Mouse (Mus musculus) hindbrain, embryonic 12.5 days (tissue): ENCODE measurements around the gene Tmem175. TPM values are rescaled to one million over a fixed set of nuclear protein-coding genes. Genes with fewer than 3 reads are reported as not detected.
A peak's percentile ranks its signal among the peaks of the same experiment; 100 is the strongest.

Experiments used
- ATAC-seq: fragments of 200-750 bp; cut with Nextera tagmentation; 2 replicates; pipeline ENCODE4 v1.8.0; 2017; ENCODE audit warnings: moderate TSS enrichment; ENCODE audit not compliant: low FRiP score
- H3K27ac ChIP-seq: fragments of 300-500 bp; sonication (generic); 2 replicates; pipeline ENCODE4 v1.5.1; 2016; ENCODE audit warnings: mild to moderate bottlenecking
- H3K27me3 ChIP-seq: fragments of 300-500 bp; sonication (generic); 2 replicates; pipeline ENCODE4 v1.6.1; 2016; ENCODE audit warnings: mild to moderate bottlenecking
- H3K36me3 ChIP-seq: fragments of 300-500 bp; sonication (generic); 2 replicates; pipeline ENCODE4 v1.6.1; 2016; ENCODE audit warnings: mild to moderate bottlenecking
- H3K4me1 ChIP-seq: fragments of 300-500 bp; sonication (generic); 2 replicates; pipeline ENCODE4 v1.6.1; 2016
- H3K4me2 ChIP-seq: fragments of 300-500 bp; sonication (generic); replicated peaks from 2 replicates; pipeline ENCODE4 v1.6.1; 2016; ENCODE audit warnings: mild to moderate bottlenecking
- H3K4me3 ChIP-seq: fragments of 300-500 bp; sonication (generic); 2 replicates; pipeline ENCODE4 v1.5.1; 2016; ENCODE audit warnings: mild to moderate bottlenecking
- H3K9ac ChIP-seq: fragments of 300-500 bp; sonication (generic); 2 replicates; pipeline ENCODE4 v1.6.1; 2016; ENCODE audit warnings: mild to moderate bottlenecking, moderate library complexity
- H3K9me3 ChIP-seq: fragments of 300-500 bp; sonication (generic); replicated peaks from 2 replicates; pipeline ENCODE4 v1.6.1; 2016; ENCODE audit warnings: mild to moderate bottlenecking
- WGBS: fragments of 180-500 bp; shearing (Covaris S2); methylation state at CpG from one replicate; pipeline ENCODE4 v1.1.7; 2016; 5-methylcytosine and 5-hydroxymethylcytosine counted together
- polyA plus RNA-seq: library from polyadenylated mRNA; unstranded; fragments of >200 nt; fragmentation: Nextera tagmentation; extraction: Ambion mirVana; gene quantifications from 2 replicates; pipeline ENCODE4 v1.2.1, GENCODE M21; 2016

Tmem175 gene
- polyA plus RNA-seq, 1 experiment from 2014 or later: 22.3 TPM

DNA sequence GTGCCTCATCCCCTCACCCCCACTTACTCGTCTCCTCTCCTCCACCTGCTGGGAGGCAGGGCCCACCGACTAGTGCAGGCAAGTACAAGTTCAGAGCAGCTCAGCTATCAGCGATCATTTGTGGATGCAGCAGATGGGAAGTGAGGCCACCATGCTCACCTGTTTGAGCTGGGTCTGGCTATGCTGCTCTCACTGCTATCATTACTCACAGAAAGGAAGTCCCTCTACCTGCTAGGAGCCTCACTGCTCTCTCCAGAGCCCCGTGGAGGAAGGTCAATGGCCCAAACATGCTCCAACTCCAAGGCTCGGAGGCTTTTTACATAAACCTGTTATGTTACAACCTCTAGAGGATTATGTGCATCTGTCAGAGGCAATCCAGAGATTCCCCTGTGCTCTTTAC is 27.8 kb downstream of the Tmem175 start:
- H3K4me3 ChIP-seq: no peak overlapping the region
- peaks cover 14% of the 10 kb centered on the region for H3K4me1 ChIP-seq
- H3K27ac ChIP-seq: no peak overlapping the region
- no peak overlapping the region for H3K9ac ChIP-seq
- H3K27me3 ChIP-seq: no peaks in the 10 kb centered on the region
- no peak for ATAC-seq
- H3K4me2 ChIP-seq: no peak overlapping the region
- WGBS: 80% methylated on average over 5 of the region's 5 CpGs
- H3K9me3 ChIP-seq: no peaks in the 10 kb centered on the region
- peaks cover 45% of the 10 kb centered on the region for H3K36me3 ChIP-seq

- peaks cover 14% of the 10 kb centered on the region for H3K4me1 ChIP-seq
- no peak for ATAC-seq
- no peak overlapping the region for H3K4me3 ChIP-seq
- no peak overlapping the region for H3K4me2 ChIP-seq
- H3K27me3 ChIP-seq: no peaks in the 10 kb centered on the region
- 0 out of 2 replicates have a peak overlapping the region, but pooled peaks have one; percentile 5 for H3K9ac ChIP-seq
- WGBS: 71% methylated on average over 1 of the region's 1 CpGs
- peaks cover 33% of the 10 kb centered on the region for H3K36me3 ChIP-seq
- no peak overlapping the region for H3K27ac ChIP-seq
- no peaks in the 10 kb centered on the region for H3K9me3 ChIP-seq
These were observed 29.0 kb downstream of the Tmem175 start for GRCm38 (mm10) chr5:108658611-108659010.

DNA sequence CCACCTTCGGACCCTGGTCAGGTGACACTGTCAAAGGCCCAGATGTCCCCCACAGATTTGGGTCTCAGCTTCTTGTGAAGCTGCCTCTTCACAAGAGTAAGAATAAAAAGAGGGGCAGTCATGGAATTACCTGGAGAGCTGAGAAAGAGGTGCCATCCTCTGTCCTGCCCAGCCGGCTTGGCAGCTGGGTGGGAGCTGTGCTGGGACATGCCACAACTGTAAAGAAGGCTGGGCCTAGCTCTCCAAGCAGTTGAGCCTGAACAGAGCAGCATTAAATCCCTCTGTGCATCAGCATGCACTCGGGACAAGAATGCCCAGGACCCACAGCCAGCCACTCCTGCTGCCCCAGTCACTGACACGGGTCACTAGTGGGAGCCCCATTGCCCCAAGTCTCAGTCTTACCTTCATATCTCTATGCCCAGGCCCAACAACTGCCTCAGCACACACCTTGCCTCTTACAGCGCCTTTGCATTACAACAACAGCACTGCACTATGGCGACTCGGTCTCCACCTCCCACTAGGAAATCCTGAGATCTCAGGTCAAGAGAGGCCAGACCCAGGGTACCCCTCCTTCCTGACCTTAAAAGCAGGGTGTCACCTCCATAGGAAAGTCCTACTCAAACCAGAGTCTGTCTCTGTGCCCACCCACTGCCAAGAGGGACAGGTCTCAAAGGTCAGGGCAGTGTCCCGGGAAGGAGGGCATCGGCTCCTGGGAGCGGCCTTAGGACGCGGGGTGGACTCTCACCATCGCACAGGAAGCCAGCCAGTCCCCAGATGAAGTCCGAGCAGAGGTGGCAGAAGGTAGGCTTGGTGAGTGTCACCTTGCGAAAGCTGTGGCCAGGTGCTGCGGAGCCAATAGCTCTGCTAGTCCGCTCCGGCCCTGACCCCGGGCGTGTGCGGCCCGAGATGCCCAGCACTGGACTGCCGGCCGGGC is 30.4 kb downstream of the Tmem175 start, which contains the start of gene Idua:
TSS of gene Idua (plus strand) at position 634 of the 934 bp plus-strand sequence.
- peaks cover 20% of the 10 kb centered on the region for H3K36me3 ChIP-seq
- no peaks in the 10 kb centered on the region for H3K27me3 ChIP-seq
- H3K27ac ChIP-seq: peak within 1 kb of the TSS; percentile 66
- peak within 1 kb of the TSS; percentile 86 for H3K4me3 ChIP-seq
- H3K4me1 ChIP-seq: peaks cover 14% of the 10 kb centered on the region
- peak within 1 kb of the TSS; percentile 92 for H3K9ac ChIP-seq
- ATAC-seq: peak; percentile 77
- 12% methylated on average over 24 of the region's 24 CpGs for WGBS
- H3K9me3 ChIP-seq: no peaks in the 10 kb centered on the region
- H3K4me2 ChIP-seq: peak within 1 kb of the TSS; percentile 87

DNA sequence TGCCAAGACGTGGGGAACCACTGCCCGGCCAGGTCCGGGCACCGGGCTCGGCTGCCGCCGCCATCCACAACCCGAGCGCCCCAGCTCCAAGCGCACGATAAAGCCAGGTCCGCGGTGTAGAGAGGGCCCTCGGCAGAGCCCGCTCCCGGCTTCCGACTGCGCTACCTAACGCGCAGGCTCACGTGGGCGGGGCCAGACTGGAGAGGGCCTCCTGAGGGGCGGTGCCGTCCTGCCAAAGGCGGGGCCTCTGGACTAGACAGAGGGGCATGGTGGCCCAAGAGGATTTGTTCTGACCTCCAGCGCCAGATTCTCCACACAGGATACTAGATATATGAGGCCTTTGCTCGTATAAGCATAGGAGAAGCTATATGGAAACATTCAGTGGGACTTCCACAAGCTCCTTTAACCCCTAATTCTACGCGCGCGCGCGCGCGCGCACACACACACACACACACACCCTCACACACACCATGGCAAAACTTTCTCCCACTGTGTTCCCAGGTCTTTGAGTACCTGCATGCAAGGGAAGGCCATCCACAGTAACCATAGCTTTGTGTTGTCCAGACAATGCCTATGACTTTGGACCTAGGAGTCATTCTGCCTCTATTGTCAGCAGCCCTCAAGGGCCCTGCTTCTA is 31.2 kb downstream of the Tmem175 start:
- H3K4me3 ChIP-seq: peak overlapping the region; percentile 86
- peaks cover 12% of the 10 kb centered on the region; the same call in 1 of the 2 replicates for H3K36me3 ChIP-seq
- peak overlapping the region; percentile 87 for H3K4me2 ChIP-seq
- WGBS: 14% methylated on average over 36 of the region's 36 CpGs
- peak overlapping the region; percentile 66 for H3K27ac ChIP-seq
- H3K9me3 ChIP-seq: no peaks in the 10 kb centered on the region
- ATAC-seq: peak; percentile 99
- H3K4me1 ChIP-seq: peaks cover 14% of the 10 kb centered on the region
- H3K9ac ChIP-seq: peak overlapping the region; percentile 92
- H3K27me3 ChIP-seq: no peaks in the 10 kb centered on the region

DNA sequence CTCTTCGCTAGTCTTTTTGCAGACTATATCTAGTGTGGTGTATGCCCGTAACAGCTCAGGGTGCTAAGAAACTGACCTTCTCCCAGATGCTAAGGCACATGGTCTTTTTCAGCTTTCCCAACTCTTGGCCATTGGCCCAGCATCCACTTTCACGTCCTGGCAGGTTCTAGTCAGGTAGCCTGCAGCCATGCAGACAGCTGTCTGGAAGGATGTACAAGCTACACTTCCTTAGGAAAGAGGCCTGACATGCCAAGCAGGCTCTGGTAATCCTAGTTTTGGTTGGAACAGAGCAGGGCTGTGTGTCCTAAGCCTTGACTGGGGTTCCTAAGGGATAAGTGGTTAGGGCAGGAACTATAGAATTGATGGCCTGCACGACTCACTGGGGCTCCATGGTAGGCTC is 33.2 kb downstream of the Tmem175 start:
- H3K9ac ChIP-seq: no peak overlapping the region
- 87% methylated on average over 4 of the region's 4 CpGs for WGBS
- H3K4me2 ChIP-seq: no peak overlapping the region
- no peaks in the 10 kb centered on the region for H3K36me3 ChIP-seq
- H3K27me3 ChIP-seq: no peaks in the 10 kb centered on the region
- no peak for ATAC-seq
- no peaks in the 10 kb centered on the region for H3K9me3 ChIP-seq
- no peak overlapping the region for H3K4me3 ChIP-seq
- peaks cover 14% of the 10 kb centered on the region for H3K4me1 ChIP-seq
- no peak overlapping the region for H3K27ac ChIP-seq

DNA sequence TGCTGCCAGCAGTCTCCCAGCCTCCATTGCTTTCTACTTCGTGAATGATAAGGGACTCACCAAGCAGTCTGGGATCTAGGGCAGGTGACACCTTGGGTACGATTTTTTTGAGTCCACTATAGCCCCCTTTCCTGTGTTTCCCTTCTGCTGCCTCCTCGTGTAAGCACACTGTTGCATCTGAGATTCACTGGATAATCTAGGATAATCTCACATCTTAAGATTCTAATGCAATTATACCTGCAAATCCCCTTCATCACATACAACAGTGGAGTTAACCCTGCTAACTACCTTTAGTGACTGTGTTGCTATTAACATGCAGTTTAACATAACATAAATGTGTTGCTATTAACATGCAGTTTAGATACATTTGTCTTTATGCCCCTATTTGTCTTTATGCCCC is 35.5 kb downstream of the Tmem175 start:
- Histone ChIP-seq H3K4me1 (peaks cover 12% of the 10 kb centered on the region), H3K27ac (no peak overlapping the region), H3K9me3 (no peaks in the 10 kb centered on the region), H3K4me3 (no peak overlapping the region), H3K4me2 (no peak overlapping the region), H3K9ac (no peak overlapping the region), H3K36me3 (no peaks in the 10 kb centered on the region), H3K27me3 (no peaks in the 10 kb centered on the region)
- ATAC-seq: no peak
- WGBS: 53% methylated on average over 3 of the region's 3 CpGs

DNA sequence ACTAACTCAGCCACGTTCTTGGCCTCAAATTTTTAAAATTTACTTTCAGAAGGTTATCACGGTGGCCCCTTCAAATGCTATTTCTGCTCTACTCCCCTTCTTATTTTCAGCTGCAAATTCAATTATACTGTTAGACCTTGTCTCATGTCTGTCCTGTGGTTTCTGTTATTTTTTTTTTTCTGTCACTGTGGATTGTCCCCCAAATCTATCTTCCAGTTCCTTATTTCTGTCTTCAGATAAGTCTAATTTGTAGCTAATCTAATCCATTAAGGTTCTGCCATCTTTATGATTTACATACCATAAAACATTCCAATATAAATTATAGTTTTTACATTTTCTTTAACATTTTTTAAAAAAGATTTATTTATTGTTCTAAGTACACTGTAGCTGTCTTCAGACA is 37.8 kb downstream of the Tmem175 start:
- no peak overlapping the region for H3K27ac ChIP-seq
- H3K4me2 ChIP-seq: no peak overlapping the region
- WGBS: 80% methylated on average over 2 of the region's 2 CpGs
- H3K4me1 ChIP-seq: peaks cover 15% of the 10 kb centered on the region
- H3K27me3 ChIP-seq: no peaks in the 10 kb centered on the region
- peaks cover 11% of the 10 kb centered on the region for H3K36me3 ChIP-seq
- H3K4me3 ChIP-seq: no peak overlapping the region
- H3K9me3 ChIP-seq: no peaks in the 10 kb centered on the region
- H3K9ac ChIP-seq: no peak overlapping the region
- no peak for ATAC-seq

DNA sequence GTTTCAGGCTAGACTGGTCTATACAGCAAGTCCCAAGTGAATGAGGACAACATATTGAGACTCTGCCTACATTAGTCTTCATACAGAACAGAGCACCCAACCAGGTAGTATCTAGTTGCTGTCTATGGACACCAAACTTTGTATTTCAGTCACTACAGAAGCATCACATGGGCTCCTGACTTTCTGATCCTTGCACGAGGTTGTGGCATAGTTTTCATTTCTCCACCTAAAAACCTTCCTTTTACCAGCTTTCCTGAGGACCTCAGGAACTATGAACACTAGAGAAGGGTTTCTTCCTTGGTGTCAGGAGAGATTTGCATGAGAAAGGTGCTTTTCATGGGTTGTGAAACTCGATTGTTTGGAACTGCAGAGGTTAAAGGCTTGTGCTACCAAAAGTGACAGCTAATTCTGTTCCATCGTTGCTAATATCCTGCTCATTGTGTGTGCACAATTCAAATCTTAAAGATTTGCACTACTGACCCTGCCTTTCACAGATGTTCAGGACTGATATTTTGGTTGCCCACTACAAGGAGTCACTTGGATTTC is 38.9 kb downstream of the Tmem175 start:
- Histone ChIP-seq H3K9ac (peak overlapping the region; percentile 68), H3K4me3 (peak overlapping the region; percentile 47), H3K36me3 (peaks cover 16% of the 10 kb centered on the region), H3K4me1 (peaks cover 15% of the 10 kb centered on the region), H3K27ac (peak overlapping the region; percentile 85; the same call in 1 of the 2 replicates), H3K4me2 (peak overlapping the region; percentile 77), H3K9me3 (no peaks in the 10 kb centered on the region), H3K27me3 (no peaks in the 10 kb centered on the region)
- no peak for ATAC-seq
- 12% methylated on average over 3 of the region's 3 CpGs for WGBS

- H3K36me3 ChIP-seq: peaks cover 16% of the 10 kb centered on the region
- H3K4me3 ChIP-seq: peak within 1 kb of the TSS; percentile 47
- peak within 1 kb of the TSS; percentile 85 for H3K27ac ChIP-seq
- H3K9ac ChIP-seq: peak within 1 kb of the TSS; percentile 68
- H3K4me1 ChIP-seq: peaks cover 15% of the 10 kb centered on the region
- ATAC-seq: peak; percentile 81
- WGBS: 8% methylated on average over 43 of the region's 43 CpGs
- H3K4me2 ChIP-seq: peak within 1 kb of the TSS; percentile 77
- no peaks in the 10 kb centered on the region for H3K27me3 ChIP-seq
- no peaks in the 10 kb centered on the region for H3K9me3 ChIP-seq
These were observed 39.7 kb downstream of the Tmem175 start, which contains the start of gene Dgkq for GRCm38 (mm10) chr5:108668977-108669936. Gene Dgkq (minus strand): TSS chr5:108669672.

DNA sequence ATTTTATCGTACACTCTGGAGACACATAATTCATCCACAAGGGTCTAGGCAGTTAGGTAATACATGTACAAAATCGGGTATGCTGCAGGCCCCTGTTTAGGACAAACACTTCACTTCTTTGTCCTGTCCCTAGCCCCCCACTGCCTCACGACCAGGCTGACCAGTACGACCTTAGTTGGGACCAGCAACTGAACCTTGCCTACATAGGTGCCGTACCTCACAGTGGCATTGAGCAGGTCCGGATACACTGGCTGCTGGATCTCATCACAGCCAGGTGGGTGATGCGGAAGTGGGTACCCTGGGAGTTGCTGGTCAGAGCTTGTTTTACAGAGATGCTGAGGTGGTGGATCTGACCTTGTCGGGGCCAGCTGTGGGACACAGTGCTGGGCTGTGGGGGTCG is 40.4 kb downstream of the Tmem175 start:
- peak overlapping the region; percentile 77 for H3K4me2 ChIP-seq
- no peak overlapping the region for H3K9ac ChIP-seq
- ATAC-seq: peak; percentile 9; the same call in 1 of the 2 replicates
- peak overlapping the region; percentile 47 for H3K4me3 ChIP-seq
- H3K4me1 ChIP-seq: peaks cover 15% of the 10 kb centered on the region
- H3K9me3 ChIP-seq: no peaks in the 10 kb centered on the region
- H3K27me3 ChIP-seq: no peaks in the 10 kb centered on the region
- WGBS: 83% methylated on average over 9 of the region's 9 CpGs
- H3K36me3 ChIP-seq: peaks cover 16% of the 10 kb centered on the region
- no peak overlapping the region for H3K27ac ChIP-seq

- Histone ChIP-seq H3K9ac (no peak overlapping the region), H3K9me3 (no peaks in the 10 kb centered on the region), H3K27me3 (no peaks in the 10 kb centered on the region), H3K4me1 (peaks cover 15% of the 10 kb centered on the region), H3K27ac (no peak overlapping the region), H3K4me2 (no peak overlapping the region), H3K4me3 (no peak overlapping the region), H3K36me3 (peaks cover 16% of the 10 kb centered on the region)
- ATAC-seq: no peak
These were observed 41.2 kb downstream of the Tmem175 start for GRCm38 (mm10) chr5:108670785-108671184.
